In the genomic region with DNA sequence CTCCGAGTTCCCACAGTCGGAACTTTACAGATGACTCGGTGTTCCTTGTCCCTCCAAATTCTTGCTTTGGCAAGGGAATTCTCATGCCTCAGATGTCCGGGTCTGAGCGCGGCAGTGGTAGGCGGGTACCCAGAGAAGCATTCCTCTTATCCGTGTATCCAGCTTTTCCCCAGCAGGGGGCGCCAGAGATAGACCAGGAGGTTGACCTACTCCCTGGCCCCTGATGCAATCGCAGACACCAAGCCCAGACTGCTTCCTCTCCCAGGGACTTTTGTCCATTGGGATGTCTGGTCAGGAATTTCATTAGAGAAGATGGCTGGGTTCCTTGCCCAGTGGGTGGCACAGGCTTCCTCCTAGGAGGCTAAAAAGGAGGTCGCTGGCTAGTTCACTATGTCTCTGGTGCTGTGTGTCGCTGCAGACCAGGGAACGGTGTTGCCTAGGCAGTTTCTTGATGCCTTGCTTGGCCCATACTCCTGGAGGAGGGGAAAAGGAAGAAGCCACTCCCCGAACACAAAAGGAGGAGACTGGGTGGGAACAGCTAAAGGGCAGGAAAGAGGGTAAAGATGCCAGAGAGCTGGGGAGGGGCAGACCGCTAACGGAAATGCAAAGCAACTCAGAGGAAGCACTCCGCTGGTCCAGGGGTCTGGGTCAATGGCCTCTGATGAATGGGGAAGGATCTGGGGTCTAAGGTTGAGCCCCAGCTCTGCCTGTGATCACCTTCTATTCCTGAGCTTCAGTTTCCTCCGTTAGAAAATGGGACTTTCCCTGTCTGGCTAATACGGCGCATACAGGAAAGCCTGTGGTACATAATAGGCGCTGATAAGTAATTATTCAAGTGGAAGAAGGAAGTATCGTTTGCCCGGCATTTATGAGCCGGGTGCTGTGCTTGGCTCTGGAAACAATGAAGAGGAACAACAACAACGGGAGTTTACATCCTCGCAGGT, we compare ENCODE assay signal across 8 mouse cellular contexts. TPM values are rescaled to one million over a fixed set of nuclear protein-coding genes. Genes with fewer than 3 reads are reported as not detected.
A peak's percentile ranks its signal among the peaks of the same experiment; 100 is the strongest.
DNase-seq lines count a peak whose midpoint lies in the region; ATAC-seq lines count a peak whose summit lies in the region.

No protein-coding gene starts in this region.

- no peak overlapping the region for H3K9ac ChIP-seq in heart, embryonic 15.5 days
- H3K9ac ChIP-seq in liver, embryonic 12.5 days, result no peak overlapping the region
- no peak overlapping the region for H3K9ac ChIP-seq in stomach, embryonic 14.5 days (replicated peaks; ENCODE audit: low read depth, low read length)

- 0 out of 2 replicates have a peak, but pooled peaks cover 4% of the 10 kb centered on the region for H3K9me3 ChIP-seq in forebrain, embryonic 10.5 days
- H3K9me3 ChIP-seq in heart, embryonic 15.5 days (replicated peaks), result no peaks in the 10 kb centered on the region
- H3K9me3 ChIP-seq in liver, embryonic 12.5 days (replicated peaks), result no peaks in the 10 kb centered on the region
- H3K9me3 ChIP-seq in stomach, embryonic 14.5 days (ENCODE audit: control insufficient read depth, low read depth, low read length), result no peaks in the 10 kb centered on the region

- peak; percentile 63 for DNase-seq in c-Kit-negative CD71-positive TER-119-positive erythroid progenitor cells, embryonic 14.5 days (ENCODE audit: low read depth, low spot score)
- DNase-seq in forebrain, embryonic 10.5 days (ENCODE audit: extremely low spot score, low spot score), result peak; percentile 96
- peak; percentile 95 for DNase-seq in kidney, postnatal 14 days
- DNase-seq in natural killer cell, adult 2 months (ENCODE audit: low spot score in 2 of 2), result peak; percentile 76 to 85

- peaks cover 73% of the 10 kb centered on the region for H3K27me3 ChIP-seq in forebrain, embryonic 10.5 days (ENCODE audit: poor library complexity, severe bottlenecking)
- peaks cover 40% of the 10 kb centered on the region for H3K27me3 ChIP-seq in heart, embryonic 15.5 days
- peaks cover 96% of the 10 kb centered on the region for H3K27me3 ChIP-seq in liver, embryonic 12.5 days (replicated peaks)
- peaks cover 15% of the 10 kb centered on the region for H3K27me3 ChIP-seq in stomach, embryonic 14.5 days (ENCODE audit: control insufficient read depth, insufficient read depth, low read length)

- ATAC-seq in CD4-positive, CD25-positive, alpha-beta regulatory T cell, adult 4 months, result peak; percentile 91
- ATAC-seq in heart, embryonic 15.5 days (replicated peaks; ENCODE audit: insufficient number of reproducible peaks, insufficient read depth, low FRiP score, low read depth), result peak; percentile 83
- ATAC-seq in liver, embryonic 12.5 days, result peak; percentile 67
- ATAC-seq in stomach, embryonic 14.5 days (ENCODE audit: insufficient number of reproducible peaks, insufficient read depth, low FRiP score, low read depth), result peak; percentile 69; the same call in 1 of the 2 replicates

- peak overlapping the region; percentile 18 for H3K4me3 ChIP-seq in forebrain, embryonic 10.5 days
- H3K4me3 ChIP-seq in heart, embryonic 15.5 days, result peak overlapping the region; percentile 3
- H3K4me3 ChIP-seq in liver, embryonic 12.5 days, result peak overlapping the region; percentile 22
- H3K4me3 ChIP-seq in stomach, embryonic 14.5 days (ENCODE audit: low read depth, low read length), result no peak overlapping the region

- peaks cover 56% of the 10 kb centered on the region for H3K4me1 ChIP-seq in forebrain, embryonic 10.5 days
- peaks cover 41% of the 10 kb centered on the region for H3K4me1 ChIP-seq in heart, embryonic 15.5 days (replicated peaks)
- H3K4me1 ChIP-seq in liver, embryonic 12.5 days, result peaks cover 24% of the 10 kb centered on the region
- peaks cover 17% of the 10 kb centered on the region for H3K4me1 ChIP-seq in stomach, embryonic 14.5 days (ENCODE audit: control insufficient read depth, insufficient read depth, low read length)

- H3K4me2 ChIP-seq in heart, embryonic 15.5 days, result peak overlapping the region; percentile 40
- H3K4me2 ChIP-seq in liver, embryonic 12.5 days, result peak overlapping the region; percentile 57
- 0 out of 2 replicates have a peak overlapping the region, but pooled peaks have one; percentile 3 for H3K4me2 ChIP-seq in stomach, embryonic 14.5 days (replicated peaks; ENCODE audit: low read depth, low read length)

- no peaks in the 10 kb centered on the region for H3K36me3 ChIP-seq in forebrain, embryonic 10.5 days (replicated peaks)
- no peaks in the 10 kb centered on the region for H3K36me3 ChIP-seq in heart, embryonic 15.5 days
- no peaks in the 10 kb centered on the region for H3K36me3 ChIP-seq in liver, embryonic 12.5 days
- H3K36me3 ChIP-seq in stomach, embryonic 14.5 days (ENCODE audit: control insufficient read depth, insufficient read depth, low read length), result no peaks in the 10 kb centered on the region

- WGBS in forebrain, embryonic 10.5 days, result 18% methylated on average over 26 of the region's 26 CpGs
- WGBS in heart, embryonic 15.5 days, result 17% methylated on average over 26 of the region's 26 CpGs
- WGBS in liver, embryonic 12.5 days (ENCODE audit: insufficient replicate concordance), result 5% methylated on average over 26 of the region's 26 CpGs
- WGBS in stomach, embryonic 14.5 days, result 22% methylated on average over 26 of the region's 26 CpGs

- H3K27ac ChIP-seq in forebrain, embryonic 10.5 days, result peak overlapping the region; percentile 65
- peak overlapping the region; percentile 64 for H3K27ac ChIP-seq in heart, embryonic 15.5 days
- H3K27ac ChIP-seq in liver, embryonic 12.5 days, result no peak overlapping the region
- no peak overlapping the region for H3K27ac ChIP-seq in stomach, embryonic 14.5 days (ENCODE audit: low read length)

RNA-seq across cellular contexts. Expression of a gene that starts 6.7 kb away (rescaled TPM):
- not detected for polyA plus RNA-seq in CD4-positive, CD25-positive, alpha-beta regulatory T cell, adult 4 months (2017; shearing (Covaris generic))
- polyA plus RNA-seq in forebrain, embryonic 10.5 days (2016; fragmentation: Nextera tagmentation; extraction: Ambion mirVana), result 0.31 and 0.43 TPM in 2 replicates
- 0.96 and 1.2 TPM in 2 replicates for polyA plus RNA-seq in heart, embryonic 15.5 days (2015; fragmentation: Nextera tagmentation; extraction: Ambion mirVana)
- polyA plus RNA-seq in liver, embryonic 12.5 days (2016; fragmentation: Nextera tagmentation; extraction: Ambion mirVana), result 0.20 and 0.36 TPM in 2 replicates
- 1.00 and 1.5 TPM in 2 replicates for polyA plus RNA-seq in stomach, embryonic 14.5 days (2014; fragmentation: Nextera tagmentation; extraction: Ambion mirVana)

RNA-seq across cellular contexts. Expression of a gene that starts 29.5 kb away (rescaled TPM):
- 10 to 100 TPM; 28.9 to 37.0 TPM for polyA plus RNA-seq in CD4-positive, CD25-positive, alpha-beta regulatory T cell, adult 4 months (2017; shearing (Covaris generic))
- polyA plus RNA-seq in forebrain, embryonic 10.5 days (2016; fragmentation: Nextera tagmentation; extraction: Ambion mirVana), result 64.2 and 67.3 TPM in 2 replicates
- polyA plus RNA-seq in heart, embryonic 15.5 days (2015; fragmentation: Nextera tagmentation; extraction: Ambion mirVana), result 54.4 and 76.7 TPM in 2 replicates
- 46.8 and 49.2 TPM in 2 replicates for polyA plus RNA-seq in liver, embryonic 12.5 days (2016; fragmentation: Nextera tagmentation; extraction: Ambion mirVana)
- 52.6 and 61.3 TPM in 2 replicates for polyA plus RNA-seq in stomach, embryonic 14.5 days (2014; fragmentation: Nextera tagmentation; extraction: Ambion mirVana)

RNA-seq across cellular contexts. Expression of a gene that starts 48.2 kb away (rescaled TPM):
- 100 to 1,000 TPM in 1 of 2 experiments, 10 to 100 TPM in 1; 84.0 to 114 TPM for polyA plus RNA-seq in CD4-positive, CD25-positive, alpha-beta regulatory T cell, adult 4 months (2017; shearing (Covaris generic))
- polyA plus RNA-seq in forebrain, embryonic 10.5 days (2016; fragmentation: Nextera tagmentation; extraction: Ambion mirVana), result 116 and 119 TPM in 2 replicates
- polyA plus RNA-seq in heart, embryonic 15.5 days (2015; fragmentation: Nextera tagmentation; extraction: Ambion mirVana), result 56.2 and 60.3 TPM in 2 replicates
- 140 and 143 TPM in 2 replicates for polyA plus RNA-seq in liver, embryonic 12.5 days (2016; fragmentation: Nextera tagmentation; extraction: Ambion mirVana)
- 93.1 and 97.7 TPM in 2 replicates for polyA plus RNA-seq in stomach, embryonic 14.5 days (2014; fragmentation: Nextera tagmentation; extraction: Ambion mirVana)

RNA-seq across cellular contexts. Expression of a gene that starts 52.7 kb away (rescaled TPM):
- 10 to 100 TPM; 16.1 to 16.4 TPM for polyA plus RNA-seq in CD4-positive, CD25-positive, alpha-beta regulatory T cell, adult 4 months (2017; shearing (Covaris generic))
- 75.4 and 77.6 TPM in 2 replicates for polyA plus RNA-seq in forebrain, embryonic 10.5 days (2016; fragmentation: Nextera tagmentation; extraction: Ambion mirVana)
- polyA plus RNA-seq in heart, embryonic 15.5 days (2015; fragmentation: Nextera tagmentation; extraction: Ambion mirVana), result 18.1 and 21.8 TPM in 2 replicates
- polyA plus RNA-seq in liver, embryonic 12.5 days (2016; fragmentation: Nextera tagmentation; extraction: Ambion mirVana), result 16.1 and 17.6 TPM in 2 replicates
- 26.3 and 27.3 TPM in 2 replicates for polyA plus RNA-seq in stomach, embryonic 14.5 days (2014; fragmentation: Nextera tagmentation; extraction: Ambion mirVana)

Comparison
In these comparisons a context has a peak if more than half of its experiments do, and no peak if none do; other contexts are left out.
1. H3K27ac ChIP-seq: peak in forebrain, embryonic 10.5 days (single experiment) and heart, embryonic 15.5 days (single experiment); none in liver, embryonic 12.5 days (single experiment) and stomach, embryonic 14.5 days (single experiment).
2. H3K4me2 ChIP-seq: peak in every context shown above with its lines; median percentile 57 in liver, embryonic 12.5 days; 40 in heart, embryonic 15.5 days; 3 in stomach, embryonic 14.5 days.
3. Peak in every context shown above with its lines, with median percentiles within 50 percentile points of each other: ATAC-seq and DNase-seq.